Mouse (Mus musculus) C2C12 (cell line): ENCODE data around the gene Rufy2. TPM values are rescaled to one million over a fixed set of nuclear protein-coding genes. Genes with fewer than 3 reads are reported as not detected.

Experiments
- H3K27me3 ChIP-seq: one replicate; pipeline ENCODE4 v1.6.1; 2011; ENCODE audit not compliant: control insufficient read depth, insufficient read depth, insufficient read length
- H3K36me3 ChIP-seq: one replicate; pipeline ENCODE4 v1.6.1; 2011; ENCODE audit not compliant: control insufficient read depth, insufficient read depth
- H3K4me3 ChIP-seq: one replicate; pipeline ENCODE4 v1.5.1; 2011; ENCODE audit warnings: mild to moderate bottlenecking, control low read depth; ENCODE audit not compliant: poor library complexity, insufficient read depth, severe bottlenecking
- H3K79me2 ChIP-seq: one replicate; pipeline ENCODE4 v1.6.1; 2011; ENCODE audit not compliant: control insufficient read depth, insufficient read depth
- H3K79me3 ChIP-seq: one replicate; pipeline ENCODE4 v1.6.1; 2011; ENCODE audit warnings: low read depth, control low read depth
- H3ac ChIP-seq: one replicate; pipeline ENCODE3; 2011; ENCODE audit warnings: low read depth; ENCODE audit not compliant: control insufficient read depth, insufficient read length
- CEBPB ChIP-seq: IDR thresholded peaks from one replicate; pipeline ENCODE4 v1.6.1; 2011; ENCODE audit warnings: low read depth, mild to moderate bottlenecking, control low read depth, moderate library complexity
- CTCF ChIP-seq: IDR thresholded peaks from one replicate; pipeline ENCODE4 v1.5.1; 2011; ENCODE audit not compliant: control insufficient read depth, insufficient read depth, insufficient read length
- FOSL1 ChIP-seq: IDR thresholded peaks from one replicate; pipeline ENCODE4 v1.8.0; 2011; ENCODE audit warnings: mild to moderate bottlenecking, low read length; ENCODE audit not compliant: poor library complexity, insufficient read depth, severe bottlenecking
- MAX ChIP-seq: IDR thresholded peaks from one replicate; pipeline ENCODE4 v1.6.1; 2011; ENCODE audit warnings: mild to moderate bottlenecking, control low read depth
- MYOD1 ChIP-seq: IDR thresholded peaks from one replicate; pipeline ENCODE4 v1.6.1; 2011; ENCODE audit warnings: low read depth; ENCODE audit not compliant: control insufficient read depth, insufficient read length
- MYOG ChIP-seq: IDR thresholded peaks from one replicate; pipeline ENCODE4 v1.6.1; 2011; ENCODE audit not compliant: control insufficient read depth, insufficient read length; ENCODE audit errors: extremely low read depth
- USF1 ChIP-seq: IDR thresholded peaks from one replicate; pipeline ENCODE4 v1.6.1; 2011; ENCODE audit warnings: low read depth, mild to moderate bottlenecking, control low read depth, moderate library complexity
- polyA plus RNA-seq: library from polyadenylated mRNA; unstranded; fragments of >200 nt; fragmentation: generic; extraction: Trizol; gene quantifications from one replicate; pipeline ENCODE4 v1.2.1, GENCODE M21; 2012; ENCODE audit warnings: missing spikeins

Rufy2 gene
- polyA plus RNA-seq, 1 experiment: 2.4 TPM

GRCm38 (mm10) chr10:63019304-63019703 is 39.3 kb downstream of the Rufy2 start:
- H3K36me3 ChIP-seq: peaks cover 51% of the 10 kb centered on the region
- no peak overlapping the region for H3ac ChIP-seq
- peaks cover 69% of the 10 kb centered on the region for H3K79me3 ChIP-seq
- H3K27me3 ChIP-seq: no peaks in the 10 kb centered on the region
- TF ChIP-seq USF1: no peak
- no peak for TF ChIP-seq CTCF
- no peak for TF ChIP-seq MAX
- no peak for TF ChIP-seq MYOG
- TF ChIP-seq MYOD1: no peak
- no peak for TF ChIP-seq FOSL1
- no peak for TF ChIP-seq CEBPB
- no peak overlapping the region for H3K4me3 ChIP-seq
- peaks cover 82% of the 10 kb centered on the region for H3K79me2 ChIP-seq

- peaks cover 61% of the 10 kb centered on the region for H3K79me3 ChIP-seq
- H3K27me3 ChIP-seq: no peaks in the 10 kb centered on the region
- peak overlapping the region; percentile 72 for H3K4me3 ChIP-seq
- TF ChIP-seq MAX: no peak
- TF ChIP-seq FOSL1: no peak
- no peak for TF ChIP-seq CEBPB
- no peak for TF ChIP-seq CTCF
- no peak for TF ChIP-seq MYOD1
- no peak for TF ChIP-seq USF1
- no peak for TF ChIP-seq MYOG
- peaks cover 28% of the 10 kb centered on the region for H3K36me3 ChIP-seq
- peaks cover 69% of the 10 kb centered on the region for H3K79me2 ChIP-seq
- H3ac ChIP-seq: no peak overlapping the region
These were observed 41.7 kb downstream of the Rufy2 start for GRCm38 (mm10) chr10:63021702-63022101.

GRCm38 (mm10) chr10:63022541-63023120 is 42.6 kb downstream of the Rufy2 start:
- no peak for TF ChIP-seq FOSL1
- TF ChIP-seq CTCF: no peak
- TF ChIP-seq MAX: no peak
- no peak for TF ChIP-seq MYOG
- Histone ChIP-seq H3K4me3 (peak overlapping the region; percentile 72), H3K27me3 (no peaks in the 10 kb centered on the region)

GRCm38 (mm10) chr10:63023121-63023748 is 43.2 kb downstream of the Rufy2 start:
- peaks cover 47% of the 10 kb centered on the region for H3K79me3 ChIP-seq
- no peaks in the 10 kb centered on the region for H3K27me3 ChIP-seq

More at GRCm38 (mm10) chr10:63022541-63023120, 42.6 kb downstream of the Rufy2 start:
- H3K79me2 ChIP-seq: peaks cover 60% of the 10 kb centered on the region
- peaks cover 19% of the 10 kb centered on the region for H3K36me3 ChIP-seq
- peak overlapping the region; percentile 98 for H3ac ChIP-seq
- peaks cover 52% of the 10 kb centered on the region for H3K79me3 ChIP-seq

GRCm38 (mm10) chr10:63023749-63024579 is 43.9 kb downstream of the Rufy2 start, which contains the start of the genes Hnrnph3 and Pbld2:
Gene Hnrnph3, minus strand, starts transcription at chr10:63024217.
Gene Pbld2, plus strand, starts transcription at chr10:63024315.
- TF ChIP-seq MYOD1 (no peak), MYOG (no peak), FOSL1 (no peak), USF1 (peak; percentile 87), CEBPB (peak; percentile 86), CTCF (no peak), MAX (peak; percentile 86)
- peaks cover 39% of the 10 kb centered on the region for H3K79me3 ChIP-seq
- peak within 1 kb of the TSS; percentile 98 for H3ac ChIP-seq
- H3K4me3 ChIP-seq: peak within 1 kb of the TSS; percentile 72
- peaks cover 6% of the 10 kb centered on the region for H3K36me3 ChIP-seq
- peaks cover 47% of the 10 kb centered on the region for H3K79me2 ChIP-seq
- no peaks in the 10 kb centered on the region for H3K27me3 ChIP-seq

More at GRCm38 (mm10) chr10:63023121-63023748, 43.2 kb downstream of the Rufy2 start:
- Histone ChIP-seq H3K36me3 (peaks cover 13% of the 10 kb centered on the region), H3K4me3 (peak overlapping the region; percentile 72), H3K79me2 (peaks cover 54% of the 10 kb centered on the region), H3ac (peak overlapping the region; percentile 98)
- no peak for TF ChIP-seq FOSL1
- TF ChIP-seq USF1: no peak
- TF ChIP-seq MAX: no peak
- no peak for TF ChIP-seq MYOD1
- TF ChIP-seq CEBPB: no peak
- TF ChIP-seq MYOG: no peak
- TF ChIP-seq CTCF: no peak
